Mouse (Mus musculus): ENCODE data around the gene Ctsh. TPM values are rescaled to one million over a fixed set of nuclear protein-coding genes. Genes with fewer than 3 reads are reported as not detected.

The Ctsh gene
- 148 TPM for polyA plus RNA-seq (2014; fragmentation: Illumina TruSeq; extraction: RNeasy Lipid Tissue Mini Kit (QIAGEN cat#74804); ENCODE audit: low replicate concordance)

GRCm38 (mm10) chr9:90053852-90054251 lies at the start of gene Ctsh:
Gene Ctsh (plus strand): TSS chr9:90054152.

GRCm38 (mm10) chr9:90114567-90115307 lies 60.8 kb downstream of the Ctsh start, which contains the start of gene Morf4l1:
Gene Morf4l1 (minus strand): TSS chr9:90114774.

Other genes starting within 250 kb of the Ctsh start
- gene Rasgrf1, start 144.2 kb upstream of the Ctsh start, polyA plus RNA-seq (2014; fragmentation: Illumina TruSeq; extraction: RNeasy Lipid Tissue Mini Kit (QIAGEN cat#74804); ENCODE audit: low replicate concordance): 0.11 TPM
- gene Morf4l1, start 60.6 kb downstream of the Ctsh start, polyA plus RNA-seq (2014; fragmentation: Illumina TruSeq; extraction: RNeasy Lipid Tissue Mini Kit (QIAGEN cat#74804); ENCODE audit: low replicate concordance): 342 TPM
- not detected for gene Adamts7, start 108.9 kb downstream of the Ctsh start, polyA plus RNA-seq (2014; fragmentation: Illumina TruSeq; extraction: RNeasy Lipid Tissue Mini Kit (QIAGEN cat#74804); ENCODE audit: low replicate concordance)
- 5.4 TPM for gene Tbc1d2b, start 216.7 kb downstream of the Ctsh start, polyA plus RNA-seq (2014; fragmentation: Illumina TruSeq; extraction: RNeasy Lipid Tissue Mini Kit (QIAGEN cat#74804); ENCODE audit: low replicate concordance)